Mouse (Mus musculus) layer of hippocampus, adult 9-11 months (tissue): ENCODE measurements around the gene Tlk1.

Experiments
- DNase-seq: peaks from one replicate; pipeline ENCODE4 v3.0.0; 2022

Tlk1 gene

GRCm38 (mm10) chr2:70784447-70784846 is 41.1 kb downstream of the Tlk1 start:
- DNase-seq: no peak

- DNase-seq: no peak
These were observed 42.0 kb downstream of the Tlk1 start for GRCm38 (mm10) chr2:70783504-70783903.

- no peak for DNase-seq
These were observed 45.9 kb downstream of the Tlk1 start for GRCm38 (mm10) chr2:70779634-70780033.

- no peak for DNase-seq
These were observed 48.8 kb downstream of the Tlk1 start for GRCm38 (mm10) chr2:70776744-70777143.

GRCm38 (mm10) chr2:70764734-70765133 is 60.8 kb downstream of the Tlk1 start:
- DNase-seq: no peak

GRCm38 (mm10) chr2:70762741-70763140 is 62.8 kb downstream of the Tlk1 start:
- DNase-seq: no peak

GRCm38 (mm10) chr2:70752149-70752548 is 73.4 kb downstream of the Tlk1 start:
- no peak for DNase-seq

- DNase-seq: no peak
These were observed 73.9 kb downstream of the Tlk1 start for GRCm38 (mm10) chr2:70751655-70752054.

GRCm38 (mm10) chr2:70742588-70742987 is 82.9 kb downstream of the Tlk1 start:
- DNase-seq: no peak

- no peak for DNase-seq
These were observed 83.6 kb downstream of the Tlk1 start for GRCm38 (mm10) chr2:70741901-70742300.

- DNase-seq: no peak
These were observed 89.5 kb downstream of the Tlk1 start for GRCm38 (mm10) chr2:70736008-70736407.

GRCm38 (mm10) chr2:70735534-70735933 is 90.0 kb downstream of the Tlk1 start:
- DNase-seq: no peak

- no peak for DNase-seq
These were observed 98.4 kb downstream of the Tlk1 start for GRCm38 (mm10) chr2:70727089-70727488.

GRCm38 (mm10) chr2:70723610-70724243 is 101.8 kb downstream of the Tlk1 start:
- DNase-seq: no peak

- no peak for DNase-seq
These were observed 114.7 kb downstream of the Tlk1 start for GRCm38 (mm10) chr2:70710878-70711277.

GRCm38 (mm10) chr2:70710236-70710635 is 115.3 kb downstream of the Tlk1 start:
- DNase-seq: no peak

- DNase-seq: no peak
These were observed 116.4 kb downstream of the Tlk1 start for GRCm38 (mm10) chr2:70708986-70709730.

- DNase-seq: no peak
These were observed 123.1 kb downstream of the Tlk1 start for GRCm38 (mm10) chr2:70702403-70702802.

- no peak for DNase-seq
These were observed 124.0 kb downstream of the Tlk1 start for GRCm38 (mm10) chr2:70701571-70701970.

GRCm38 (mm10) chr2:70700851-70701250 is 124.7 kb downstream of the Tlk1 start:
- no peak for DNase-seq

- no peak for DNase-seq
These were observed 129.8 kb downstream of the Tlk1 start for GRCm38 (mm10) chr2:70695712-70696111.

- no peak for DNase-seq
These were observed 135.3 kb downstream of the Tlk1 start for GRCm38 (mm10) chr2:70690195-70690594.

- DNase-seq: no peak
These were observed 137.0 kb downstream of the Tlk1 start for GRCm38 (mm10) chr2:70688454-70689078.

- no peak for DNase-seq
These were observed 143.2 kb downstream of the Tlk1 start for GRCm38 (mm10) chr2:70682324-70682723.
